Mouse (Mus musculus): ENCODE measurements around the gene Tanc2.

GRCm38 (mm10) chr11:105967741-105968574 lies 378.2 kb downstream of the Tanc2 start, which contains the start of gene Ace:
- TF ChIP-seq CTCF (IDR thresholded peaks at IDR 0.05; ENCODE audit: insufficient read depth, low read length) (no peak), POLR2A (IDR thresholded peaks at IDR 0.05; ENCODE audit: borderline replicate concordance, extremely low read depth, low read depth, low read length) (peak; percentile 74)

All from lung, adult 2 months (tissue).